Mouse (Mus musculus) gastrocnemius, postnatal 36 days (tissue): Measurements from ENCODE around the gene Snrnp27. TPM values are rescaled to one million over a fixed set of nuclear protein-coding genes. Genes with fewer than 3 reads are reported as not detected.

Experiments used
- DNase-seq, 2 experiments: peaks; one replicate each; pipeline ENCODE4 v3.0.0; 2022
- intact Hi-C: fragments of 180-260 bp; cut with DNase I; formaldehyde crosslinking; loops from one replicate; pipeline ENCODE4 v1.15.1; 2025
- long read RNA-seq, 2 experiments: library from polyadenylated mRNA; stranded (forward); transcript quantifications; one replicate each; pipeline ENCODE4 v2.0.0; 2021
- total RNA-seq, 2 experiments: library from RNA; stranded (reverse); gene quantifications; 2 replicates each; pipeline ENCODE4 v1.2.3; 2021

Gene Snrnp27
- 10 to 100 TPM; 68.9 to 70.2 TPM for total RNA-seq
- long read RNA-seq, experiment 1, transcript Snrnp27-201 (6 exons, 885 nt) = major isoform, 173 of 185 reads
- long read RNA-seq, experiment 1, partial matches to known transcripts = 5 of 185 reads
- long read RNA-seq, experiment 1, other reads (novel, unspliced or antisense) = 6 of 185 reads
- long read RNA-seq, experiment 2, transcript Snrnp27-201 (6 exons, 885 nt) = major isoform, 204 of 218 reads
- long read RNA-seq, experiment 2, partial matches to known transcripts = 5 of 218 reads
- long read RNA-seq, experiment 2, other reads (novel, unspliced or antisense) = 9 of 218 reads

- peak; percentile 85 to 93 for DNase-seq
- intact Hi-C loops = no loop called here
Observed at GRCm38 (mm10) chr6:86683872-86684654, at the start of gene Snrnp27. Snrnp27 (minus strand) TSS chr6:86684522.

DNA sequence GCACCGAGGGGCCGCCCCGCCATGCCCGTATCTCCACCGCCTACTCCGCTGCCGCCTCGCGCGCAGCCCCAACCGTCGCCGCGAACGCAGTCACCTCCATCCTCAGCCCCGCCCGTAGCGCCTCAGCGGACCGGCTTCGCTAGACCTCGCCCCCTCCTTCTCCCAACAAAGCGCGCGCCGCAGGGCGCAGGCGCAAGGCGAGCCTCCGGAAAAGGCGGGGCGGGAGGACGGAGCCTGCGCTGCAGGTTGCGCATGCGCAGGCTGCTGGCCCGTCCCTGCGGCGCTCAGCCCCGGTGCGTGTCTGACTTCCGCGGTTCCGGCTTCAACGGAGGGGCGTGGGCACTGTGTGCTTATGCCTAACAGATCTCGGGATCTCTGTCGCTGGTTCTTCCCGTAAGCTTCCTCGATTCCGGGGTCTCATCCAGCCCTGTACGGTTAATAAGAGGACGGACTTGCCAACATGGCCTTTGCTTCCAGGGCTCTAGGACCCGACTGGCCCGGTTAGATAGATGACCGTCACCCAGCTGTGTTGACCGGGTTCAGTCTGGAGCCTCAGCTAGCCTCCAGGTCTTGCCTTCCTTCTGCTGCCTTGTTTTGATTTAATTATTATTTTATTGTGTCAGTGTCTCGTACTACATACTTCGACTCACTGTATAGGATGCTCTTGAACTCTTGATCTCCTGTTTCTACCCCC lies 49.0 kb upstream of the Snrnp27 start, which contains the start of gene Gmcl1:
Gmcl1 (minus strand) TSS at position 201 of the 694 bp plus-strand sequence.
- peak; percentile 81 to 91 for DNase-seq
- intact Hi-C loops = no loop called here

GRCm38 (mm10) chr6:86732276-86733173 lies 48.2 kb upstream of the Snrnp27 start:
- DNase-seq = peak in 1 of 2 experiments; percentile 14

DNA sequence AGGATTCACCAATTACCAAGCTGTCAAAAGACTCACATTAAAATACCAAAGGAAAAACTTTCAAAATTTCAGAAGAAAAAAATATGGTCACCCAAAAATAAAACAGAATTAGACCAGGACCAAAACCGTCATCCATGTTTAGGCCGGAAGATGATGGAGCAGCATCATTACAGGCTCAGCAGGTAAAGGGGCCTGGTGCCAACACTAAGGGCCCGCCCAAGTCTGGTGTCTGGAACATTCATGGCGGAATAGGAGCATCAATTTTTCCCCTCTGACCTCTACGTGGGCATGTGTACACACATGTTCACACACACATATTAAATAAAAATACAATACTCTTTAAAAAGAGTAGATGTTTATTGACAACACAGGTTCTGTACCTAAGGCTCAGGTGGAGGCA lies 44.4 kb upstream of the Snrnp27 start:
- DNase-seq = no peak
- intact Hi-C loops = no loop called here

More at GRCm38 (mm10) chr6:86732276-86733173, 48.2 kb upstream of the Snrnp27 start:
- intact Hi-C loops = no loop called here

GRCm38 (mm10) chr6:86721977-86722376 lies 37.7 kb upstream of the Snrnp27 start:
- intact Hi-C loops = no loop called here
- DNase-seq = no peak

DNA sequence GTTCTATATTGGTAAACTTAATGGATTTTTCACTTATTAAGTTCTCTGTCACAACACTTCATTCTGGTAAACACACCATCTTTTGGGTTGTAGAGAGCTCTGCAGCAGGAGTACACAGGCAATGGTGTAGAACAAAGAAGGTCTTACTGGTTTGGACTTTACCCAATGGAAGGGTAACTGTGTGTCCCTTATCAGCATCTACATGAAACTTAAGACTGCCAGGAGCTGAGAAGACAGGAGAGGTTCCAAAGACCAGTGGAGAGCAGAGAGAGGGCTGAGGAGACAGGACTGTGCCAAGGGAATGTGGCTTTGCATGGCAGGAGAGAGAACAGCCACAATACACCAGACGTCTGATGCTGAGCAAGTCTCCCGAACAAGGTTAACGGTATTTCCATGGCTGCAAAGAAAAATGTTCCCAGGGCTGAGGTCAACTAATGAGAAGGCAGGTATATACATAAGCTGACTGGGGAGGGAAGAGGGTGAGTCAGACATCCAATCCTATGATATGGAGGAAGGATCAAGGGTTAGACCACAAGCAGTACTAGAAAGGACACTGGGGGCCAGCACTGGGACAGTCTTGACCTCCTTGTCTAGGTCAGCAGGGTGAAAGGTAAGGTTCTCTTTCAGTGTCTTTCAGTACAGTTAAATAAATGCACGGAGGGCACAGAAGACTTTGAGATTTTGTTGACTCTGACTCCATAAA lies 23.9 kb upstream of the Snrnp27 start:
- intact Hi-C loops = no loop called here
- DNase-seq = no peak

DNA sequence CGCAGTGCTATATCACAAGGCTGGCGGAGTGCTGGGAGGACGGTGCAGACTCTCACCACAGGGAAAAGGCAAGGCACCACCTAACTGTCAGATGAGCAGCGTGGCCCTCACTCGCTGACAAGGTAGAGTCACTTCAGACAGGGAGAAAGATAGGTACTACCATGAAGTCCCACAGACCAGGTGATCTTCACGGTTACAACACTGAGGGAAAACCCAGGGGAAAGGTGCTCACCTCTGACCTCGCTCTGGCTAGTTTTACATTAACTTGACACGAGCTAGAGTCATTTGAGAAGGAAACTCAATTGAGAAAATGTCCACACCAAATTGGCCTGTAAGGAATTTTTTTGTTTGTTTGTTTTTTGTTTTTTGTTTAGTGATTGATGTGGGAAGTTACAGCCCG lies 18.3 kb upstream of the Snrnp27 start:
- intact Hi-C loops = no loop called here
- DNase-seq = no peak

DNA sequence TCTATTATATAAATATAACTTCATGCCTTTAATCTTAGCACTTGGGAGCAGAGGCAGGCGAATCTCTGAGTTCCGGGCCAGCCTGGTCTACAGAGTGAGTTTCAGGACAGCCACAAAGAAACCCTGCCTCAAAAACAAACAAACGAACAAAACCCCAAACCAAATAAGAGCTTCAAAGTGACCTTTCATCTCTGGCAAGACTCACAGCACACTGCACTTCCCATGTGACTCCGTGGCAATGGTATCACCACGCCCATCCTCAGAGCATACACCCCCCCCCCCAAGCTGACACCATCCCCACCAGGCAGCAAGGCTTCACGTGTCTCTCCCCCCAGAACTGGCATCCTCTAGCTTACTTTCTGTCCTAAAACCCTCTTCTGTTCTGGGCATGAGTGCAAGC lies 13.6 kb upstream of the Snrnp27 start:
- no peak for DNase-seq
- intact Hi-C loops = no loop called here

GRCm38 (mm10) chr6:86696213-86696612 lies 11.9 kb upstream of the Snrnp27 start:
- no peak for DNase-seq
- intact Hi-C loops = no loop called here

GRCm38 (mm10) chr6:86694465-86694864 lies 10.1 kb upstream of the Snrnp27 start:
- intact Hi-C loops = no loop called here
- DNase-seq = peak in 1 of 2 experiments; percentile 13

- no peak for DNase-seq
- intact Hi-C loops = no loop called here
Observed at GRCm38 (mm10) chr6:86689671-86690070, 5.3 kb upstream of the Snrnp27 start.

DNA sequence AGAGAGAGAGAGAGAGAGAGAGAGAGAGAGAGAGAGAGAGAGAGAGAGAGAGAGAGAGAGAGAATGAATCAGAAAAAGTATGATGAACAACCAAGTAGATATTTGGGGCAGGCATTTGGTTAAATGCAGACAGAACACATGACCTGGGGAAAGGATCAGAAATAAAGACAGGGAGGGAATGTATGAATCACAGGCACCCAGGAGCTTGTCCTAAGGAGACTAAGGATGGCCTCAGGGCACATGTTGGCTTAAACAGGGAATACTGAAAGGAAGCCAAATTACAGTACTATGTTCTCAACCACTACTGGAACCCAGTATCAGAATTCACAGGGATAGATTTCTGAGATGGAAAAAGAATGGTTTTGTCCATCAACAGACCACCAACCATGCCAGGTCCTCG lies 2.6 kb upstream of the Snrnp27 start:
- DNase-seq = no peak
- intact Hi-C loops = no loop called here

GRCm38 (mm10) chr6:86684655-86685011 lies 311 bp upstream of the Snrnp27 start:
- DNase-seq = no peak
- intact Hi-C loops = no loop called here

DNA sequence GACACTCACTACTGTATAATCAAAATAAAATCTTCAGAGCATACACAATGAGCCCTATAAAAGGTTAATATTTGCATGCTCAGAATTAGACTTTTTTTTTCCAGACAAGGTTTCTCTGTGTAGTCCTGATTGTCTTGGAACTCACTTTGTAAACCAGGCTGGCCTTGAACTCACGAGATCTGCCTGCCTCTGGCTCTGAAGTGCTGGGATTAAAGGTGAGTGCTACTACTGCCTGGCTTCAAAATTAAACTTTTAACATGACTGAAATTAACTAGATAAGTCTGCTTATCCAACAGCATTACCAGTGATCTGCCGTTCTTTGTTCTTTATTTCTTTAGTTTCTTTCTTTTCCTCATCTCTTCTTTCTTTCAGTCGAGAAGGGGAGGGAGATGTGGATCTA lies 3.0 kb downstream of the Snrnp27 start:
- intact Hi-C loops = no loop called here
- DNase-seq = no peak

DNA sequence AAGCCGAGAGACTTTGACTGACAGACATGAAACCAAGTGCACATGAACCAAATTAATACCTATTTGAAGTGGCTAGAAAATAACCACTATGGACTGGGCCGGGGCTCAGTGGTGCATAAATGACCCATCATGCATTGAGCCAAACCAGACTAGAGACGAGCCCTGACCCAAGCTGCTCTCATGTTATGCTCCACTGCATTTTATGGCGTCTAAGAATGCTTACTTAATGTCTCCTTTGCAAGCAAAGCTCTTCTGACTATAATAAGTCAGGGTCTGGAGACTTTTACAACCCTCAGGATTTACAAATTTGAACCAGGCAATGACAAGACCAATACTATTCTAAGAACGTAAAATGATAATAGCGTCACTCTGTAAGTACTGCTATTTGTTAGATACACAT lies 6.0 kb downstream of the Snrnp27 start:
- no peak for DNase-seq

DNA sequence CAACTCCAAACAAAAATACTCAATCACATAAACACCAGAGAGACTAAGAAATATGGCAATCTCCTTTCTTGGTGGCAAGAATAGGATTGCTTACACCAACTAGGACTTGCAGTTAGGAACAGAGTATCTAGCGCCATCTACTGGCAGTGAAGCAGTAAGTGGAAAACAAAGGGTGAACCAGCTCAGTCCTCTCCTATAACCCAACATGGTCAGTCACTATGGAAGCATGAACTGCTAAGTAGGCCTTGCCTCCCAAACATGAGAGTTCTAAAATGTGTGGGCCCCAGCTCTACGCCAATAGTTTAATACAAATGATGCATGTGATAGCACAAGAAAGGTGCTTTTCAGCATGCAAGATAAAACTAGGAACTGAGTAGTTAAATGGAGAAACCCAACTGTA lies 13.4 kb downstream of the Snrnp27 start:
- no peak for DNase-seq
- intact Hi-C loops = loop anchor here (5.0 kb wide), 1 partner anchor 204 kb away; no protein-coding TSS in a partner anchor

More for the DNA sequence above, 6.0 kb downstream of the Snrnp27 start:
- intact Hi-C loops = no loop called here

- intact Hi-C loops = loop anchor here (5.0 kb wide), 1 partner anchor 122 kb away; no protein-coding TSS in a partner anchor
Observed at GRCm38 (mm10) chr6:86669240-86669727, 15.0 kb downstream of the Snrnp27 start.

GRCm38 (mm10) chr6:86668580-86669239 lies 15.6 kb downstream of the Snrnp27 start, which contains the start of gene Mxd1:
Mxd1 (minus strand) TSS chr6:86669161.
- DNase-seq = no peak
- intact Hi-C loops = loop anchor here (5.0 kb wide), 1 partner anchor 121 kb away; no protein-coding TSS in a partner anchor

More at GRCm38 (mm10) chr6:86669240-86669727, 15.0 kb downstream of the Snrnp27 start:
- DNase-seq = peak; percentile 100
